Mouse (Mus musculus): Measurements from ENCODE around the gene Gm28539. TPM values are rescaled to one million over a fixed set of nuclear protein-coding genes. Genes with fewer than 3 reads are reported as not detected.
"Not testable (repeated sequence)": the region's sequence is repeated elsewhere in the genome, so short reads cannot be mapped to it uniquely, and the experiment has no call there.

The Gm28539 gene
- polyA plus RNA-seq, 1 experiment from 2014 or later, result not detected

DNA sequence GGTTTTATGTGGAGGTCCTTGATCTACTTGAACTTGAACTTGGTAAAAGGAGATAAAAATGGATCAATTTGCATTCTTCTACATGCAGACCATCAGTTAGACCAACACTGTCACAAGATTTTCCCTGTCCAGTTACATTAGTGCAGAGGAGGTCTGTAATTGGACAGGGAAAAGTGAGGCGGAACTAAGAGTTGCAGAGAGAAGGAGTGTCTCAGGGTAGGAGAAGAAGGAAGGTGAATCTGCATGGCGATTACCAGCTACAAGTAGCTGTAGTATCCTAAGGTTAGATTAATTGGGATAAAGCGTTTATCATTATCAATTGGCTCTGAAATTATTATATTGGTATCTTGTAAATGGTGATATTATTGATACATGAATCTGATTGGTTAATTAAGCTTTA, 150.0 kb downstream of the Gm28539 start:
- Histone ChIP-seq H3K4me3 (no peak overlapping the region), H3K4me2 (replicated peaks) (no peak overlapping the region), H3K36me3 (no peaks in the 10 kb centered on the region), H3K9me3 (no peaks in the 10 kb centered on the region), H3K27ac (replicated peaks) (no peak overlapping the region), H3K27me3 (no peaks in the 10 kb centered on the region), H3K9ac (replicated peaks) (no peak overlapping the region), H3K4me1 (no peaks in the 10 kb centered on the region)
- WGBS, result 91% methylated on average over 3 of the region's 3 CpGs
- no peak for ATAC-seq (ENCODE audit: low FRiP score, low read depth)

DNA sequence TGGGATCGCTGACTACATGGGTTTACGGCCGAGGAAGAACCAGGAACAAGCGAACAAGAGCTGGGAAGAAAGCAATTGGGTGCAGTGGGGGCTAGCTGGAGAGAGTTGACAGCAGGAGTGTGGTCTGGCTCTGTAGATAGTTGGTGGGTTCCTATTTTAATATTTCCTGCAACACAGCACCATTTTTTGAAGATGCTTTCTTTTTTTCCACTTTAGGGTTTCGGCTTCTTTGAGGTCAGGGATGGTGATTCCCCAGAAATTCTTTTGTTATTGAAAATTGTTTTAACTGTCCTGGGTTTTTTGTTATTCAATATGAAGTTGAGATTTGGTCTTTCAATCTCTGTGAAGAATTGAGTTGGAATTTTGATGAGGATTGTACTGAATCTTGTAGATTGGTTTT, 150.5 kb downstream of the Gm28539 start:
- no peak overlapping the region for H3K9ac ChIP-seq (replicated peaks)
- ATAC-seq (ENCODE audit: low FRiP score, low read depth), result no peak
- H3K9me3 ChIP-seq, result no peaks in the 10 kb centered on the region
- H3K27ac ChIP-seq (replicated peaks), result no peak overlapping the region
- H3K4me3 ChIP-seq, result no peak overlapping the region
- H3K4me1 ChIP-seq, result no peaks in the 10 kb centered on the region
- no peaks in the 10 kb centered on the region for H3K36me3 ChIP-seq
- 91% methylated on average over 5 of the region's 5 CpGs for WGBS
- H3K4me2 ChIP-seq (replicated peaks), result no peak overlapping the region
- H3K27me3 ChIP-seq, result no peaks in the 10 kb centered on the region

DNA sequence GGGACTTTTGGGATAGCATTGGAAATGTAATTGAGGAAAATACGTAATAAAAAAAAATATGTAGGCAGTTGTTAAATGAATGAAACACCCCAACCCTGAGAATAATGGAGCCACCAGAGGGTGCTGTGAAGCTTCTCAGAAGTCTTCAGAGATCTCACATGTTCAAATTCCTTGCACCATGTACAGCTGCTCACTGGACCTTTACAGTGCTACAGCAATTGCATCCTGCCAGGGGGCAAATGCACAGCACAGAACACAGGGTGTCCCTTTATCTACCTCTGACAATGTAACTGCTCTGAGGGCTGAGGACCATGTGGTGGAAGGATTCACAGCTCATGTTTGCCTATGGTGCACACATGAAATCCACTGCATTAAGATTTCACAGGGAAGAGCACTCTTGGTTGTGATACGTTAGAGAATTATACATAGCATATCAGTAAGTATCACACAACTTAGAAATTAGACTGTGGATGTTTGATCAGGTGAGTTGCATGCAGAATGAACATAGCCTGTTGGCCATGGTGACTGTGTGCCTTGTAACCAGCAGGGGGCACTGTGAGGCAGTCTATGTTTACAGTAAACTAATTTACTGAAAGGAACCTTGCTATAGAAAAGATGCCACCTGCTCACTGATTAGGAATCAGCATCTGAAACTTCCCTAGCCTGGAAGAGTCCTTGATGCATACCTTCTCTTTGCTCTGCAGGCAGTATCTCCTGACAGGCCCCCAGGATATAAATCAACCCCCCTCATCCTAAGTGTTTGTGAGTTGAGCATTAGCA, 166.4 kb downstream of the Gm28539 start:
- H3K4me3 ChIP-seq; H3K4me2 ChIP-seq (replicated peaks); H3K36me3 ChIP-seq; H3K27me3 ChIP-seq; H3K4me1 ChIP-seq; H3K27ac ChIP-seq (replicated peaks); H3K9ac ChIP-seq (replicated peaks); H3K9me3 ChIP-seq: not testable (repeated sequence)
- WGBS, result 33% methylated on average over 2 of the region's 2 CpGs
- ATAC-seq (ENCODE audit: low FRiP score, low read depth), result peak; percentile 54; the same call in 1 of the 2 replicates

DNA sequence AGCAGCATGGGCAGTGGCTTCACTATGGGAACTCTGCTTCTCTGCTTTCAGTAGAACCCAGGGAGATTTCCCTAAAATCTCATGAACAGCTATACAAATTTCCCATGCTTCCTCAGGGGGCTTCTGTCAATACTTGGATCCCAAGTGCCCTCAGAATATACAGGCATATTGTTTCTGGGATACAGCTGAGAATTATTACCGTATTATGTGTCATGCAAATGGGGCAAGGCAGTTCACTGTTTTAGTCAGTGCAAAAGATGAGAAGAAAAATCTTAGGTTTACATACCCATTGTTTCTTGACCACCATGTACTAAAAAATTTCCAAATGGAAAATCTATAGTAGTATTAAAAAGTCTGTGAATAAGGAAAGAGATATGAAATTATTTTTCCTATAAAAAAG, 167.4 kb downstream of the Gm28539 start:
- Histone ChIP-seq H3K4me1 (no peaks in the 10 kb centered on the region), H3K27ac (replicated peaks) (no peak overlapping the region), H3K4me2 (replicated peaks) (no peak overlapping the region), H3K36me3 (no peaks in the 10 kb centered on the region), H3K9me3 (no peaks in the 10 kb centered on the region), H3K27me3 (no peaks in the 10 kb centered on the region), H3K4me3 (no peak overlapping the region), H3K9ac (replicated peaks) (no peak overlapping the region)
- 88% methylated on average over 1 of the region's 1 CpGs for WGBS
- no peak for ATAC-seq (ENCODE audit: low FRiP score, low read depth)

DNA sequence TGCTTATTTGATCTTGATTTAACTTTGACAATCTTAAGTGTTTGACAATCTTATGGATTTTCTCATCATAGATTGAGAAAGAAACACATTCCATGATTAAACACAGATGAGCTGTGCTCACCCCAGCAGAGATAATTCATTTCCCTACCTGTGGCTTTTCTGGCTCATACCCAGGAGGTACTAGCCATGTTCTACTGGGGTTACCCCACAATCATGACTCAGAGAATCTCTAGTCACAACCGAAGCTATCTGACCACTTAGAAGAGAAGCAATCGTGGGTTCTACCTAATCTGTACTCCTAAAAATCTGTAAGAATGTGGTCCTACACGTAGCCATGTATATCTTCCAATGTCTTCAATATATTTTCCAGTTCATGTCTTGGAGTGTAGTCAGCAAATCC, 168.9 kb downstream of the Gm28539 start:
- WGBS, result 77% methylated on average over 3 of the region's 3 CpGs
- Histone ChIP-seq H3K27me3 (no peaks in the 10 kb centered on the region), H3K4me1 (no peaks in the 10 kb centered on the region), H3K9me3 (no peaks in the 10 kb centered on the region), H3K27ac (replicated peaks) (no peak overlapping the region), H3K36me3 (no peaks in the 10 kb centered on the region), H3K9ac (replicated peaks) (no peak overlapping the region), H3K4me3 (no peak overlapping the region), H3K4me2 (replicated peaks) (no peak overlapping the region)
- no peak for ATAC-seq (ENCODE audit: low FRiP score, low read depth)

Other genes starting within 250 kb of the Gm28539 start
- gene Tbx1, start 245.9 kb upstream of the Gm28539 start, polyA plus RNA-seq (2016; fragmentation: Nextera tagmentation; extraction: Ambion mirVana), result 1.4 and 2.0 TPM in 2 replicates
- gene Gp1bb, start 214.2 kb upstream of the Gm28539 start, polyA plus RNA-seq (2016; fragmentation: Nextera tagmentation; extraction: Ambion mirVana), result 7.0 and 8.5 TPM in 2 replicates
- 10.9 and 13.5 TPM in 2 replicates for gene Gm49601, start 210.2 kb upstream of the Gm28539 start, polyA plus RNA-seq (2016; fragmentation: Nextera tagmentation; extraction: Ambion mirVana)
- gene Sept5, start 206.6 kb upstream of the Gm28539 start, polyA plus RNA-seq (2016; fragmentation: Nextera tagmentation; extraction: Ambion mirVana), result 81.6 and 84.4 TPM in 2 replicates
- gene Cldn5, start 59.7 kb upstream of the Gm28539 start, polyA plus RNA-seq (2016; fragmentation: Nextera tagmentation; extraction: Ambion mirVana), result 34.6 and 39.2 TPM in 2 replicates
- gene Ufd1, start 24.8 kb upstream of the Gm28539 start, polyA plus RNA-seq (2016; fragmentation: Nextera tagmentation; extraction: Ambion mirVana), result 104 and 107 TPM in 2 replicates
- 41.3 and 42.1 TPM in 2 replicates for gene Cdc45, start 24.6 kb upstream of the Gm28539 start, polyA plus RNA-seq (2016; fragmentation: Nextera tagmentation; extraction: Ambion mirVana)
- gene 2510002D24Rik, start within 50 bp of the Gm28539 start, polyA plus RNA-seq (2016; fragmentation: Nextera tagmentation; extraction: Ambion mirVana), result 23.6 and 25.8 TPM in 2 replicates
- gene Mrpl40, start 40.3 kb downstream of the Gm28539 start, polyA plus RNA-seq (2016; fragmentation: Nextera tagmentation; extraction: Ambion mirVana), result 77.0 and 92.1 TPM in 2 replicates
- gene Hira, start 40.5 kb downstream of the Gm28539 start, polyA plus RNA-seq (2016; fragmentation: Nextera tagmentation; extraction: Ambion mirVana), result 27.6 and 29.2 TPM in 2 replicates

Data from midbrain, embryonic 12.5 days (tissue).